Mouse (Mus musculus) yolk sac, embryonic 10.5 days (tissue): ENCODE data around the gene Vmn1r157.
"Not testable (repeated sequence)": the region's sequence is repeated elsewhere in the genome, so short reads cannot be mapped to it uniquely, and the experiment has no call there.

Experiments
- DNase-seq: peaks from one replicate; pipeline ENCODE4 v3.0.0-alpha.2; 2017; ENCODE audit warnings: low spot score

Vmn1r157 gene

GRCm38 (mm10) chr7:22761397-22761796 lies at the start of gene Vmn1r157:
TSS of gene Vmn1r157 (plus strand) at chr7:22761697.
- DNase-seq, result not testable (repeated sequence)

GRCm38 (mm10) chr7:22719610-22720009 lies 41.9 kb upstream of the Vmn1r157 start, which contains the start of gene Gm4567:
TSS of gene Gm4567 (minus strand) at chr7:22719710.
- not testable (repeated sequence) for DNase-seq

GRCm38 (mm10) chr7:22775981-22776380 lies 14.5 kb downstream of the Vmn1r157 start:
- not testable (repeated sequence) for DNase-seq

- not testable (repeated sequence) for DNase-seq
These were observed 29.2 kb downstream of the Vmn1r157 start, which contains the start of gene Vmn1r158 for GRCm38 (mm10) chr7:22790682-22791081. TSS of gene Vmn1r158 (minus strand) at chr7:22790782.
